Mouse (Mus musculus) spleen, adult 2 months (tissue): Measurements from ENCODE around the gene Ccdc6.

Experiments
- CTCF ChIP-seq: fragments of 200-500 bp; IDR thresholded peaks from 2 replicates; pipeline ENCODE4 v1.5.1; 2011; ENCODE audit warnings: mild to moderate bottlenecking, inconsistent platforms; ENCODE audit not compliant: insufficient read depth, insufficient read length, insufficient replicate concordance; ENCODE audit errors: extremely low read depth
- POLR2A ChIP-seq: fragments of 200-500 bp; IDR thresholded peaks from 2 replicates; pipeline ENCODE4 v1.6.1; 2011; ENCODE audit warnings: low read depth, low read length, inconsistent platforms

GRCm38 (mm10) chr10:70066497-70067168, 30.3 kb upstream of the Ccdc6 start:
- TF ChIP-seq CTCF (no peak), POLR2A (no peak)
